Mouse (Mus musculus) ES-E14 (cell line): ENCODE measurements around the gene Ntf3. TPM values are rescaled to one million over a fixed set of nuclear protein-coding genes. Genes with fewer than 3 reads are reported as not detected.

Experiments
- DNase-seq: peaks from one replicate; pipeline ENCODE4 v3.0.0-alpha.2; 2013; ENCODE audit warnings: low read depth, low spot score
- H3K27ac ChIP-seq: 2 replicates; pipeline ENCODE4 v1.5.1; 2012; ENCODE audit warnings: low read depth, mild to moderate bottlenecking, low read length, moderate library complexity, mixed read lengths; ENCODE audit not compliant: poor library complexity, insufficient read depth, severe bottlenecking
- H3K36me3 ChIP-seq: 2 replicates; pipeline ENCODE4 v1.6.1; 2012; ENCODE audit warnings: mild to moderate bottlenecking, low read length, moderate library complexity, mixed read lengths; ENCODE audit not compliant: control insufficient read depth, poor library complexity, insufficient read depth, severe bottlenecking
- H3K4me1 ChIP-seq, 2 experiments: fragments of 150-350 bp in 1 of 2; sonication (generic) in 1 of 2; 2 replicates each; pipeline ENCODE4 v1.6.1; 2012; ENCODE audit warnings: low read length in 2 of 2, mild to moderate bottlenecking in 1 of 2, mixed read lengths in 1 of 2; ENCODE audit not compliant: control insufficient read depth in 2 of 2, insufficient read depth in 2 of 2, poor library complexity in 1 of 2
- H3K4me3 ChIP-seq, 2 experiments: fragments of 150-350 bp in 1 of 2; sonication (generic) in 1 of 2; 2 replicates each; pipeline ENCODE4 v1.5.1; 2012; ENCODE audit warnings: low read length in 2 of 2, low read depth in 1 of 2, mild to moderate bottlenecking in 1 of 2, mixed read lengths in 1 of 2; ENCODE audit not compliant: insufficient read depth in 1 of 2, poor library complexity in 1 of 2, severe bottlenecking in 1 of 2
- H3K9ac ChIP-seq: 2 replicates; pipeline ENCODE4 v1.6.1; 2012; ENCODE audit warnings: low read depth, mild to moderate bottlenecking, low read length, mixed read lengths; ENCODE audit not compliant: poor library complexity, insufficient read depth, severe bottlenecking
- H3K9me3 ChIP-seq: fragments of 150-350 bp; sonication (generic); 2 replicates; pipeline ENCODE4 v1.6.1; 2012; ENCODE audit warnings: low read depth, mild to moderate bottlenecking, low read length; ENCODE audit not compliant: control insufficient read depth, insufficient read depth
- CHD2 ChIP-seq: IDR thresholded peaks from 2 replicates; pipeline ENCODE4 v1.6.1; 2014; ENCODE audit warnings: mild to moderate bottlenecking, low read depth, low read length, inconsistent platforms
- HCFC1 ChIP-seq: IDR thresholded peaks from 2 replicates; pipeline ENCODE4 v1.6.1; 2012; ENCODE audit warnings: low read length, inconsistent platforms, borderline replicate concordance; ENCODE audit not compliant: insufficient read depth
- MAFK ChIP-seq: IDR thresholded peaks from 2 replicates; pipeline ENCODE4 v1.6.1; 2014; ENCODE audit warnings: mild to moderate bottlenecking, low read depth, low read length, inconsistent platforms; ENCODE audit not compliant: insufficient read depth
- ZC3H11A ChIP-seq: IDR thresholded peaks from 2 replicates; pipeline ENCODE4 v1.6.1; 2012; ENCODE audit warnings: low read depth, mild to moderate bottlenecking, inconsistent platforms, low read length, borderline replicate concordance
- ZNF384 ChIP-seq: IDR thresholded peaks from 2 replicates; pipeline ENCODE4 v1.6.1; 2012; ENCODE audit warnings: low read depth, low read length, inconsistent platforms
- in situ Hi-C, 2 experiments: fragments of 600-800 bp; cut with MboI; formaldehyde crosslinking; loops; one replicate each; pipeline ENCODE4 v1.15.1; 2025; ENCODE audit warnings: low sequenced_read_pairs in 2 of 2, inconsistent platforms in 1 of 2; ENCODE audit not compliant: unreplicated experiment in 2 of 2
- total RNA-seq: library from RNA; depleted of rRNA; stranded (reverse); fragments of 300-350 nt; gene quantifications from 2 replicates; pipeline ENCODE4 v1.2.3, GENCODE M21; 2012

Gene Ntf3
- total RNA-seq, 1 experiment = 0.54 TPM

DNA sequence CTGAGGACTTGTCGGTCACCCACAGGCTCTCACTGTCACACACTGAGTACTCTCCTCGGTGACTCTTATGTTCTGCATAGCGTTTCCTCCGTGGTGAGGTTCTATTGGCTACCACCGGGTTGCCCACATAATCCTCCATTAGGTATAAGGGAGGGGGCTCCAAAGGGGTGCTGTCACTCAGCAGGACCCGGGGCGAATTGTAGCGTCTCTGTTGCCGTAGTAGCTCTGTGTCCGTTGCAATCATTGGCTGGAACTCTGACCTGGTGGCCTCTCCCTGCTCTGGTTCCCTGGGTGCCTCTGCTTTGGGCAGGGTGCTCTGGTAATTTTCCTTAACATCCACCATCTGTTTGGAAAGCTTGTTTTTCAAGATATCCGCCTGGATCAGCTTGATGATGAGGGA lies 64.7 kb downstream of the Ntf3 start:
- no peak overlapping the region for H3K27ac ChIP-seq
- no peak overlapping the region for H3K9ac ChIP-seq
- H3K4me3 ChIP-seq = no peak overlapping the region
- H3K9me3 ChIP-seq = no peaks in the 10 kb centered on the region
- no peaks in the 10 kb centered on the region for H3K36me3 ChIP-seq
- no peaks in the 10 kb centered on the region for H3K4me1 ChIP-seq
- DNase-seq = no peak
- TF ChIP-seq ZC3H11A = no peak
- no peak for TF ChIP-seq ZNF384
- no peak for TF ChIP-seq CHD2
- TF ChIP-seq HCFC1 = no peak
- TF ChIP-seq MAFK = no peak
- in situ Hi-C loops = no loop called here

- Histone ChIP-seq H3K4me3 (no peak overlapping the region), H3K9ac (no peak overlapping the region), H3K9me3 (no peaks in the 10 kb centered on the region), H3K36me3 (no peaks in the 10 kb centered on the region), H3K4me1 (no peaks in the 10 kb centered on the region), H3K27ac (no peak overlapping the region)
- no peak for DNase-seq
- TF ChIP-seq CHD2 = no peak
- no peak for TF ChIP-seq MAFK
- TF ChIP-seq HCFC1 = no peak
- no peak for TF ChIP-seq ZNF384
- no peak for TF ChIP-seq ZC3H11A
- in situ Hi-C loops = no loop called here
Measured at GRCm38 (mm10) chr6:126100579-126100978, 66.1 kb downstream of the Ntf3 start.

GRCm38 (mm10) chr6:126097471-126097870 lies 69.2 kb downstream of the Ntf3 start:
- TF ChIP-seq ZNF384 = no peak
- TF ChIP-seq MAFK = peak; percentile 52; the same call in 1 of the 2 replicates
- Histone ChIP-seq H3K4me1 (no peaks in the 10 kb centered on the region; a peak in 1 of 4 replicates), H3K27ac (no peak overlapping the region)

DNA sequence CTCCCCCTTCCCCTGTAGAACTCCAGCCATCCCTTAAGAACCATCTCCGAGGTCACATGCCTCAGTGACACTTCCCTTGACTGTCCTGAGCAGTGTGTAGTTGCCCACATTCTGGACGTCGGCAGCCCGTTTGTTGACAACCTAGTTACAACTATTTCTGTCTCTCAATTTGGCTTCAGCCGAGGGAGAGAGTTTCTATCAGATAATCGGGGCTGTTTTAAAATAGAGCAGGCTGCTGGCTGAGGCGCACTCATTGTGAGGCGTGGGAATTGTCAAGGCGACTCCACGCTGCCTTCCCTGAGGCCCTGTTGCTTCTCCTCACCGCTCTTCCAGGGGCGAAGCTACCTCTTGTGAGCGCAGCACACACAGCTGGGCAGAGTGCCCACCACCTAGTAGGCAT lies 70.6 kb downstream of the Ntf3 start:
- no peak overlapping the region for H3K4me3 ChIP-seq
- H3K9me3 ChIP-seq = no peaks in the 10 kb centered on the region
- no peak for DNase-seq
- H3K9ac ChIP-seq = no peak overlapping the region
- TF ChIP-seq ZNF384 = no peak
- no peak for TF ChIP-seq MAFK
- TF ChIP-seq ZC3H11A = no peak
- TF ChIP-seq CHD2 = no peak
- no peak for TF ChIP-seq HCFC1
- H3K4me1 ChIP-seq = no peaks in the 10 kb centered on the region; a peak in 1 of 4 replicates
- no peaks in the 10 kb centered on the region for H3K36me3 ChIP-seq
- no peak overlapping the region for H3K27ac ChIP-seq
- in situ Hi-C loops = no loop called here

More at GRCm38 (mm10) chr6:126097471-126097870, 69.2 kb downstream of the Ntf3 start:
- Histone ChIP-seq H3K36me3 (no peaks in the 10 kb centered on the region), H3K9me3 (no peaks in the 10 kb centered on the region), H3K9ac (no peak overlapping the region), H3K4me3 (no peak overlapping the region)
- in situ Hi-C loops = no loop called here
- no peak for DNase-seq

DNA sequence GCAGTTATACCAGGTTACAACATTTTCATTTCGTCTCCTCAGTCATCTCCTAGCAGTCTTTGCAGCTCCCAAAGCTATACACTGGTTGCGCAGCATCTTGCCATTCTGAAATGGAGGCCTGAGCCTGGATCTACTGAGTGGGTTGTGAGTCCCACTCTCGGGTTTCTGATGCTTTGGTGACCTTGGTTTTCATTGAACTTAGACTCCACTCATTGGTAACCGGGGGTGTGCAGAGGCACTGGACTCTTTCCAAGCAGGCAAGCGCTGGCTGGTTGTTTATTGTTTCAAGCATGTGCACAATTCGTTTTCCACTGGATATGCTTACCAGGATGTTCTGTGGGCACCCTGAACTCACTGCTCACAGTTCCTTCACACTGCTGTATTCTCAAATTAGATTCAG lies 71.7 kb downstream of the Ntf3 start:
- in situ Hi-C loops = no loop called here
- DNase-seq = no peak
- H3K9me3 ChIP-seq = no peaks in the 10 kb centered on the region

More for the DNA sequence above, 71.7 kb downstream of the Ntf3 start:
- Histone ChIP-seq H3K4me1 (no peaks in the 10 kb centered on the region; a peak in 1 of 4 replicates), H3K9ac (no peak overlapping the region), H3K4me3 (no peak overlapping the region), H3K27ac (no peak overlapping the region), H3K36me3 (no peaks in the 10 kb centered on the region)
- TF ChIP-seq ZC3H11A (no peak), ZNF384 (no peak), CHD2 (no peak), HCFC1 (no peak), MAFK (no peak)
